Mouse (Mus musculus) gastrocnemius, postnatal 25 days (tissue): ENCODE results near the gene Gm5475. TPM values are rescaled to one million over a fixed set of nuclear protein-coding genes. Genes with fewer than 3 reads are reported as not detected.

Source experiments
- DNase-seq: peaks from one replicate; pipeline ENCODE4 v3.0.0; 2022
- total RNA-seq, 2 experiments: library from RNA; stranded (reverse); gene quantifications; 1 replicate in 1 of 2; 2 replicates in 1 of 2; pipeline ENCODE4 v1.2.3; 2021

The Gm5475 gene
- total RNA-seq, 2 experiments from 2014 or later, result not detected

DNA sequence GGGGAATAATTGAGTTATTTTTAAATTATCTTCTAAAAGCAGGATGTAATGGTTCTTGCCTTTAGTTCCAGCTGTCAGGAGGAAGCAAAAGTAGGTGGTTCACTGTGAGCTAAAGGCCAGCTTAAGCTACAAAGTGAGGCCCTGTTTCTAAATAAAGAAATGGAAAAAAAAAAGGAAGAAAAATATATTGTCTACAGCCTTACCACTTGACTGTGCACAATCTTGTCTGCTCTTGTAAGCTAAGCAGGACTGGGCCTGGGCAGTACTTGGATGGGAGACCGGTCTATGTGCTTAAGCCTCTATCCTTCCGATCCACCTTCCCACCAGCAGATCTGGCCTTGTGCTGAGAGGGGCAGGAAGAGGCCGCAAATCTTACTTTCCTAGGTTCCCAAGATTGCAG is 27.5 kb downstream of the Gm5475 start:
- DNase-seq, result no peak

GRCm38 (mm10) chr15:100451245-100451644 is 29.3 kb downstream of the Gm5475 start:
- peak; percentile 57 for DNase-seq

DNA sequence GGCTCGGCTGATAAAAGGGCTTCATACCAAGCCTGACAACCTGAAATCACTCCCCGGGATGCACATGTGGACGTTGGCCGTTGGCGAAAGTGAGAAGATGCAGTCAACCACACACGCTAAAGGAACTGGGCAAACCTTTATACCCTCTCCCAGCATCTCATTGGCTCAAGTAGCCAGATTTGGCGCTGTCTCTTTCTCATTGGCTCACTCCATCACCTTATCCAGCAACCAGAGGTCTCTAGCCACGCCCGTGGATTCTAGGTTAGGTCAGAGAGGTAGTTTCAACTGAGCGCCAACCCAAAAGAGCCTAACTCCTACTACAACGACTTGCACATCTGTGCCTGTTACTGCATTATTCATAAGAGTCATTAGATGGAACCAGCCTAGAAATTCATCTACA is 30.5 kb downstream of the Gm5475 start:
- DNase-seq, result no peak

DNA sequence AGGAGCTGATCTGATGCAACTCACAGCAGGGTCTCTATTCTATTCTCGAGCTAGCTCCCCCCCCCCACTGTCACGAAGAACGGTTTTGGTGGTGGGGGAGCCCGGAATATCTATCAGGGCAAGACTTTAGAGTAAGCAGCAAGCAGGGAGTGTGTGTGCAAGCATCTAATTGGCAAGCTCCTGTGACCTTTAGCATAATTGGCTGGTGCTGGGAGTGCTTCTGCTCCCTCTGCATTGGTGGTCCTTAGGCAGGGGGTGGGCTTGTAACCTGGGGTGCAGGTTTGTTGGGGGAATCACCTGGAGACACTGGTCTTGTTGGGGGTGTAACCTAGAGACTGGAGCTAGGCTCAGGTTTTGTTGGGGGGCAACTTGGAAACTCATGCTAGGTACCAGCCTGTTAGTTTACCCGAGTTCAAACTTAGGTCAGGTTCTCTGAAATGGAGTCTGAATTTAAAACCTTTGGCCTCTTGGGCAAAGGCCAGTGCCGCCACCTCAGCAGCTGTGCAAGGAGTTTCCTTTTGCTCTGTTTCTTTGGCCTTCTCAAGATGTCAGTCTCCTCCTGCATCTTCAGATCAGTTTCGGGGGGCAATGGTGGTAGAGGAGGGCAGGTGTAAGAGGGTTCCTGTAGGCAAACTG is 34.5 kb downstream of the Gm5475 start:
- no peak for DNase-seq

DNA sequence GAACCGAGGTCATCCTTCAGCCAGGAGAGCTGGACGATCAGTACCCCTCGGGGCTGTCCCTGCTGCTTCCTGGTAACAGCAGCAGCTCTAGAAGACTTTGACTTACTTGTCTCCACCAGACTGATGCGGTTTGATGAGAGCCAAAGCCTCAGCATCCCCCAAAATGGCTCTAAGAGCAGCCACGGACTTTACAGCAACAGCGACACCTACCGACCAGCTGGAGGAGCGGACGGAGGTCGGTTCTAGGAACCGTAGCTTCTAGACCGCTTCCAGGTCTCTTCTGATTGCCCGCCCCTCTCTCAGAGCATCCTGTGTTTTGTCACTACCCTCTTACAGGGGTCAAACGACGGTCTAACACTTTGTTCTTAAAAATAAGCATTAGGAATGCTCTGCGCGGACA is 35.4 kb downstream of the Gm5475 start:
- DNase-seq, result peak; percentile 44

- no peak for DNase-seq
Measured at GRCm38 (mm10) chr15:100458055-100458454, 36.1 kb downstream of the Gm5475 start.

DNA sequence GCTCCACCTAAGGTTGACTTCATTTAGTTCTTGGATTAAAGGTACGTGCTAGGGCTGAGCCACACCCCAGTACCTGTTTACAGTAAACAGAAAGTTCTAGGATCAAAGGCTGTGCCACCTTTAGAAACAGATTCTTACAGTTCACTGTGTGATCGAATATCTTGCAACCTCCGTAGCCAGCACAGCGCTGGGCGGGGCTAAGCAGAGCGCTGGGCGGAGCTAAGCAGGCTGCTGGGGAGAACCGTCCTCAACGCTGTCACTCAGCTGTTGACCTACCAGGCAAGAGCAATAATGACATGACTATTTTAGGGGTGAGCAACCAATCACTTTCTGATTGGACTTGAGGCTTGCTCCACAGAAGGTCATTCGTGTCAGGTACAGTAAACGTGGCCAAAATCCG is 39.0 kb downstream of the Gm5475 start:
- DNase-seq, result no peak

DNA sequence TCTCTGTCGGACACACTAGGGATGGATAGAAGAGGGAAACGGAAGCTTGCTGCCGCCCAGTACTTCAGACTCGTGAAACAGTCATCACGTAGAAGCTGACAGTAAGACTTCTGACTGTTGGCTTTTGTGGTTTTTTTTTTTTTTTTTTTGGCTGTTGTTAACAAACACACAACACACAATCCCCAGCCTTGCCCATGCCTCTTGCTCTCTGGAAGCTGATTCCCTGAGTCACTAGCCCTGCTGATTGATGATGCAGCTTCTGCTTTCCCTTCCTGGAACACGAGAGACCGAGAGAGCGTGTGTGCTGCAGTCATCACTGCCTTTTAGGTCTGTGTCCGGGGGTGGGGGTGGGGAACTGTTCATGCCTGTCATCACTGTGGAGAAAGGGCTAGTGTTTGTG is 39.7 kb downstream of the Gm5475 start:
- no peak for DNase-seq

GRCm38 (mm10) chr15:100462086-100462485 is 40.1 kb downstream of the Gm5475 start:
- no peak for DNase-seq

DNA sequence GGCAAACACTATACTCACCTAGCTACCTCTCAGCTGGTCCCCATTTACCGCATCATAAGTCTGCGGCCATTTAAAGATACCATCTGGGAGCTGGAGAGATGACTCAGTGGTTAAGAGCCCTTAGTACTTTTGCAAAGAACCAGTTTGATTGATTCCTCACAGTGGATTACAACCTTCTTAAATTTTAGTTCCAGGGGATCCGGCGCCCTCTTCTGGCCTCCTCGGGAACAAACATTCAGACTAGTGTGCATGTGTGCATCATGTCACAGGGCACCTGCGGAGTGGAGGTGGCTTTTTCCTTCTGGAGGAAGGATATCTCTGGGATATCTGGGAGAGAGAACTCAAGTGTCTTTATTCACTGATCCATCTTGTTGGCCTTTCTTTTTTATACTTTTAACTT is 41.8 kb downstream of the Gm5475 start:
- no peak for DNase-seq

DNA sequence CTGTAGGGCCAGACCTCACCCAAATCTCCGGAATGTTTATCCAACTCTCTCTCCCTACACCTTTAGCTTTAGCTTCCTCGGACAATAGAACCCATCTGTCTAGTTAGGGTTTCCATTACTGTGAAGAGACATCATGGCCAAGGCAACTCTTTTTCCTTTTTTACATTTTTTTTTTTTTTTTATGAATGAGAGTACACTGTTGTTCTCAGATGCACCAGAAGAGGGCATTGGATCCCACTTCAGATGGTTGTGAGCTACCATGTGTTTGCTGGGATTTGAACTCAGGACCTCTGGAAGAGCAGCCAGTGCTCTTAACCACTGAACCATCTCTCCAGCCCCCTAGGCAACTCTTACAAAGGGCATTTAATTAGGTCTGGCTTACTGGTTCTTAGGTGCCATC is 43.5 kb downstream of the Gm5475 start:
- no peak for DNase-seq

DNA sequence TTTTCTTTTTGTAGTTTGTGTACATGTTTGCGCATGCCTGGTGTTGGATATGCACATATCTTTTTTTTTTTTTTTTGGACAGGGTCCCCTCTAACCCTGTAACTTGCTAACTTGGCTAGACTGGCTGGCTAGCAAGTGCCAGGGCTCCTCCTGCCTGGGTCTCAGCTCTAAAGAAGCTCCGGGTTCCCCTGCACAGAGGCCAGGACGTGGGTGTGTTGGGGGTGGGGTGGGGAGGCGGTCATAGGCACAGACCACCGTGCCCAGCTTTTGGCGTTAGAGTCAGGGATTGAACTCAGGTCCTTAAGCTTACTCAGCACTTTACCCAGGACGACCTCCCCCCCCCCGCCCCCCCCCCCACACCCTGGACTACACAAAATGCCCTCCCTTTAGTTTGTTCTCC is 45.8 kb downstream of the Gm5475 start:
- DNase-seq, result no peak

DNA sequence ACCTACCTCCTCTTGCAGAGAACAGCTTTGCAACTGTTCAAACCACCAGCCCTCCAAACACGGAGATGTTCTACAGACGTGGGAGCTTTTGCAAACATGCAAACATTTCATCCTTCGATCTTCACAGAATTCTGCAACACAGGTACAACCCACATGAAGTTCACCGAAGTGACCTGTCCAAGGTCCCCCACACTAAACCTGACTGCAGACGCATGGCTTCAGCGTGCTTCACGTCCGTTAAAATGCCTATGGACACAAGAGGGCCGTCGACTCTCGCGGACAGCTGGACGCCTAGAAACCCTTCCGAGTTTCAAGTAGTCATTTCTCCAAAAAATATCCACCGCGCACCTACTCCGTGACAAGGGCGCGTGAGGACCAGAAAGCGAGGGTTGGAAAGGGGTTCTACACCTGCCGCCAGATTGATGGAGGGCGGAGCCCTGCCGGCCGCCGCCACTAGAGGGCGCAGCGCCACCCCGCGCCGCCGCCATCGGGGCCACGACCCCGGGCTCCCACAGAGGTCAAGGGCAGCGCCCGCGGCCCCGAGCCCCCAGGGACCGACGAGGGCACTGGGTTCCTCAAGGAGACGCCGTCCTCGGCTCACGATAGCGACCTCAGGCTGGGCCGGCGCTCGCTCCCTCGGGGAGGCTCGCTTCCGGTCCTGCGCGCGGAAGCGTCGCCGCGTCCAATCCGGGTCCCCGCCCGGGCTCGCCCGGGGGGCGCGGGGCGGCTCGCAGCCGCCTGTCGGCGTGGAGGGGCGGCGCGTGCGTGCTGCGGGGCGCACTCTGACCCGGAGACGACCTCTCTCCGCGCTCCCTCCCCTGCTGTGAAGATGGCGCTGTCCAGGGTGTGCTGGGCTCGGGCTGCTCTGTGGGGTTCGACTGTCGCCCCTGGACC is 46.6 kb downstream of the Gm5475 start, which contains the start of gene Letmd1:
Gene Letmd1, plus strand, starts transcription at position 729 of the 894 bp plus-strand sequence.
- DNase-seq, result peak; percentile 92

- no peak for DNase-seq
Measured at GRCm38 (mm10) chr15:100469189-100469545, 47.2 kb downstream of the Gm5475 start.

- DNase-seq, result no peak
Measured at GRCm38 (mm10) chr15:100470037-100470436, 48.1 kb downstream of the Gm5475 start.

DNA sequence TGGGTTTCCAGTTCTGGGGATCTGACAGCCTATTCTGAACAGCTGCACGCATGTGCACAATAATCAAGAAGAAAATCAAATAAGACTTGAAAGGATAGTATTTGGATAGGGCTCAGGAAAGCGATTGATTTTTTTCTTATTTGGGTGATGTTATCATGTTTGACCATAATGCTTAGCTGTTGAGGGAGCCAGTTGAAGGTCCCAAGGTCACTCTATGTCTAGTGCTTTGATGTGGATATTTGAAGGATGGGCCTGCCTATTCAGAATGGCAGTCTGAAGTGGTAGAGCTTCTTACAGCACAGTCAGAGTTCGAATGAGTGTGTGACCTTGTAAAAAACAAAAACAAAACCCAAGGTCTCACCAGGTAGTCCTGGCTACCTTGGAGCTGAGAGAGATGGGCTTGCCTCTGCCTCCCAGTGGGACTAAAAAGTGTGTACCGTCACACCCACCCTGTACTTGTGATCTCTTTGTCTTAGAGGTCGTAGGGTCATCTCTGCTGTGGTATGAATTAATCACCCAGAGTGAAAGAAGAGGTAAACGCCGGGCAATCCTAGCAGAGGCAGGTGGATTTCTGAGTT is 52.1 kb downstream of the Gm5475 start:
- DNase-seq, result no peak

Other genes starting within 250 kb of the Gm5475 start
- 10 to 100 TPM; 33.3 to 40.1 TPM for gene Atf1, start 194.3 kb upstream of the Gm5475 start, total RNA-seq
- gene Tmprss12, start 141.3 kb upstream of the Gm5475 start, total RNA-seq, result not detected
- gene Mettl7a1, start 118.0 kb upstream of the Gm5475 start, total RNA-seq, result 10 to 100 TPM; 29.5 to 37.9 TPM
- gene Mettl7a3, start 87.2 kb upstream of the Gm5475 start, total RNA-seq, result under 1 TPM in 1 of 2 experiments, not detected in 1; 0.29 TPM
- not detected for gene Methig1, start 69.0 kb upstream of the Gm5475 start, total RNA-seq
- gene Mettl7a2, start 68.9 kb upstream of the Gm5475 start, total RNA-seq, result under 1 TPM; 0.67 to 0.86 TPM
- not detected for gene Higd1c, start 57.6 kb upstream of the Gm5475 start, total RNA-seq
- gene Slc11a2, start 2.9 kb downstream of the Gm5475 start, total RNA-seq, result 10 to 100 TPM; 36.7 to 41.9 TPM
- gene Letmd1, start 46.9 kb downstream of the Gm5475 start, total RNA-seq, result 1 to 10 TPM; 9.1 to 9.9 TPM
- gene Csrnp2, start 73.3 kb downstream of the Gm5475 start, total RNA-seq, result 1 to 10 TPM; 2.1 to 2.6 TPM
- gene Tfcp2, start 129.9 kb downstream of the Gm5475 start, total RNA-seq, result 10 to 100 TPM in 1 of 2 experiments, 1 to 10 TPM in 1; 9.3 to 11.1 TPM
- 10 to 100 TPM; 12.3 to 12.5 TPM for gene Pou6f1, start 177.8 kb downstream of the Gm5475 start, total RNA-seq
- gene Dazap2, start 193.2 kb downstream of the Gm5475 start, total RNA-seq, result 10 to 100 TPM; 51.9 to 55.1 TPM
- gene Smagp, start 214.8 kb downstream of the Gm5475 start, total RNA-seq, result 1 to 10 TPM; 2.5 to 3.0 TPM
- gene Bin2, start 247.4 kb downstream of the Gm5475 start, total RNA-seq, result under 1 TPM in 1 of 2 experiments, not detected in 1; 0.61 TPM